Comparison of ENCODE assay signal across 24 mouse cellular contexts in genomic region chr6:82790864-82791263, GRCm38 (mm10). TPM values are rescaled to one million over a fixed set of nuclear protein-coding genes. Genes with fewer than 3 reads are reported as not detected.
DNase-seq lines count a peak whose midpoint lies in the region; ATAC-seq and TF ChIP-seq lines count a peak whose summit lies in the region.
"Had no signal": no experiment of that assay in that cellular context is flagged by ENCODE, and none has a peak within 500 bp of the region (broad histone marks: within the 10 kb centered on the region; RNA-seq: fewer than 3 reads in every experiment).

No protein-coding gene starts in this region.

- no peaks in the 10 kb centered on the region for H3K36me3 ChIP-seq in heart, embryonic 10.5 days
- no peaks in the 10 kb centered on the region for H3K36me3 ChIP-seq in intestine, embryonic 15.5 days
- no peaks in the 10 kb centered on the region for H3K36me3 ChIP-seq in small intestine, adult 2 months (ENCODE audit: control insufficient read depth, insufficient read depth, low read length)
- no peaks in the 10 kb centered on the region for H3K36me3 ChIP-seq in midbrain, embryonic 13.5 days
- H3K36me3 ChIP-seq: embryonic facial prominence, embryonic 10.5 days; embryonic facial prominence, embryonic 12.5 days; forebrain, embryonic 15.5 days; G1E had no signal

- H3K9ac ChIP-seq in intestine, embryonic 15.5 days = no peak overlapping the region
- H3K9ac ChIP-seq in midbrain, embryonic 13.5 days (replicated peaks) = no peak overlapping the region
- H3K9ac ChIP-seq: embryonic facial prominence, embryonic 12.5 days; forebrain, embryonic 13.5 days; forebrain, embryonic 15.5 days had no signal

- H3K27ac ChIP-seq in heart, embryonic 10.5 days = no peak overlapping the region
- H3K27ac ChIP-seq in intestine, embryonic 15.5 days = no peak overlapping the region
- H3K27ac ChIP-seq in small intestine, adult 2 months (ENCODE audit: insufficient read depth, low read depth, low read length) = 0 out of 2 replicates have a peak overlapping the region, but pooled peaks have one; percentile 52
- H3K27ac ChIP-seq in midbrain, embryonic 13.5 days = no peak overlapping the region
- H3K27ac ChIP-seq: embryonic facial prominence, embryonic 10.5 days; embryonic facial prominence, embryonic 12.5 days; forebrain, embryonic 13.5 days; forebrain, embryonic 15.5 days had no signal

- peak; percentile 70 for DNase-seq in heart, adult 11 months
- DNase-seq in heart, embryonic 10.5 days (ENCODE audit: low spot score) = no peak
- no peak for DNase-seq in ovary, postnatal 14 days (ENCODE audit: low spot score)
- DNase-seq: adrenal gland, adult 8-10 months; adrenal gland, postnatal 14 days; adrenal gland, postnatal 36 days; B cell, adult 2 months; cerebellum, adult 11-12 months; cerebellum, adult 2 months; cerebellum, adult 9-10 months; cerebellum, postnatal 10 days; cerebellum, postnatal 25 days had no signal

- no peak for TF ChIP-seq POLR2A in small intestine, adult 2 months (IDR thresholded peaks at IDR 0.05; ENCODE audit: low read depth, low read length)

- H3K4me1 ChIP-seq in heart, embryonic 10.5 days = no peaks in the 10 kb centered on the region
- no peaks in the 10 kb centered on the region for H3K4me1 ChIP-seq in intestine, embryonic 15.5 days (replicated peaks)
- peaks cover 2% of the 10 kb centered on the region; the same call in 1 of the 2 replicates for H3K4me1 ChIP-seq in small intestine, adult 2 months (ENCODE audit: control insufficient read depth, insufficient read depth, insufficient read length, low read length)
- H3K4me1 ChIP-seq in midbrain, embryonic 13.5 days (replicated peaks) = no peaks in the 10 kb centered on the region
- H3K4me1 ChIP-seq: embryonic facial prominence, embryonic 10.5 days; embryonic facial prominence, embryonic 12.5 days; forebrain, embryonic 13.5 days; forebrain, embryonic 15.5 days had no signal

- 82% methylated on average over 2 of the region's 2 CpGs for WGBS in heart, embryonic 10.5 days
- 70% methylated on average over 2 of the region's 2 CpGs for WGBS in intestine, embryonic 15.5 days
- 56% methylated on average over 2 of the region's 2 CpGs for WGBS in small intestine, adult 2 months
- 88% methylated on average over 2 of the region's 2 CpGs for WGBS in midbrain, embryonic 13.5 days

- H3K4me2 ChIP-seq in intestine, embryonic 15.5 days (replicated peaks) = no peak overlapping the region
- no peak overlapping the region for H3K4me2 ChIP-seq in midbrain, embryonic 13.5 days (replicated peaks)
- H3K4me2 ChIP-seq: embryonic facial prominence, embryonic 12.5 days; forebrain, embryonic 13.5 days; forebrain, embryonic 15.5 days had no signal

- no peaks in the 10 kb centered on the region for H3K27me3 ChIP-seq in heart, embryonic 10.5 days (ENCODE audit: insufficient read depth, poor library complexity, severe bottlenecking)
- H3K27me3 ChIP-seq in intestine, embryonic 15.5 days (replicated peaks) = no peaks in the 10 kb centered on the region
- no peaks in the 10 kb centered on the region for H3K27me3 ChIP-seq in small intestine, adult 2 months (ENCODE audit: control insufficient read depth, insufficient read depth, low read length)
- no peaks in the 10 kb centered on the region for H3K27me3 ChIP-seq in midbrain, embryonic 13.5 days
- H3K27me3 ChIP-seq: CH12.LX; embryonic facial prominence, embryonic 12.5 days; forebrain, embryonic 13.5 days; forebrain, embryonic 15.5 days; Patski had no signal

- no peak for TF ChIP-seq CTCF in small intestine, adult 2 months (IDR thresholded peaks at IDR 0.05; ENCODE audit: extremely low read depth, insufficient read length, insufficient replicate concordance, low read depth, low read length)

- ATAC-seq in intestine, embryonic 15.5 days = peak; percentile 74
- no peak for ATAC-seq in midbrain, embryonic 13.5 days
- ATAC-seq: activated CD4-positive, CD25-positive, alpha-beta regulatory T cell, adult 4 months; CD4-positive, CD25-positive, alpha-beta regulatory T cell, adult 4 months; forebrain, embryonic 13.5 days; forebrain, embryonic 15.5 days; Patski had no signal

- H3K4me3 ChIP-seq in heart, embryonic 10.5 days = no peak overlapping the region
- H3K4me3 ChIP-seq in intestine, embryonic 15.5 days (replicated peaks) = no peak overlapping the region
- no peak overlapping the region for H3K4me3 ChIP-seq in small intestine, adult 2 months (ENCODE audit: low read depth, low read length)
- no peak overlapping the region for H3K4me3 ChIP-seq in midbrain, embryonic 13.5 days (replicated peaks)
- H3K4me3 ChIP-seq: embryonic facial prominence, embryonic 10.5 days; embryonic facial prominence, embryonic 12.5 days; forebrain, embryonic 13.5 days; forebrain, embryonic 15.5 days had no signal

- H3K9me3 ChIP-seq in heart, embryonic 10.5 days = no peaks in the 10 kb centered on the region
- H3K9me3 ChIP-seq in intestine, embryonic 15.5 days = no peaks in the 10 kb centered on the region
- no peaks in the 10 kb centered on the region for H3K9me3 ChIP-seq in midbrain, embryonic 13.5 days
- H3K9me3 ChIP-seq: embryonic facial prominence, embryonic 10.5 days; embryonic facial prominence, embryonic 12.5 days; forebrain, embryonic 13.5 days; forebrain, embryonic 15.5 days; G1E had no signal

RNA-seq across cellular contexts. Expression of gene Hk2, which starts 16.6 kb away (rescaled TPM):
- polyA plus RNA-seq in heart, embryonic 10.5 days (2016; fragmentation: Nextera tagmentation; extraction: Ambion mirVana) = 42.2 and 44.8 TPM in 2 replicates
- 18.8 and 22.0 TPM in 2 replicates for polyA plus RNA-seq in intestine, embryonic 15.5 days (2015; fragmentation: Nextera tagmentation; extraction: Ambion mirVana)
- polyA plus RNA-seq in small intestine, adult 2 months (2012; rRNA removed) = 2.2 and 6.1 TPM in 2 replicates
- 6.1 and 6.6 TPM in 2 replicates for polyA plus RNA-seq in midbrain, embryonic 13.5 days (2015; fragmentation: Nextera tagmentation; extraction: Ambion mirVana)
